Mouse (Mus musculus) heart, embryonic 11.5 days (tissue): ENCODE measurements around the gene Adamts18. TPM values are rescaled to one million over a fixed set of nuclear protein-coding genes. Genes with fewer than 3 reads are reported as not detected.

Experiments used
- ATAC-seq: fragments of 200-750 bp; cut with Nextera tagmentation; replicated peaks from 2 replicates; pipeline ENCODE4 v1.8.0; 2017; ENCODE audit warnings: moderate library complexity; ENCODE audit not compliant: insufficient number of reproducible peaks, low FRiP score, low TSS enrichment
- H3K27ac ChIP-seq: fragments of 300-500 bp; sonication (generic); 2 replicates; pipeline ENCODE4 v1.5.1; 2014; ENCODE audit warnings: mild to moderate bottlenecking, low read depth, low read length
- H3K27me3 ChIP-seq: fragments of 300-500 bp; sonication (generic); 2 replicates; pipeline ENCODE4 v1.6.1; 2014; ENCODE audit warnings: mild to moderate bottlenecking, low read length, mixed read lengths; ENCODE audit not compliant: control insufficient read depth, insufficient read depth
- H3K36me3 ChIP-seq: fragments of 300-500 bp; sonication (generic); 2 replicates; pipeline ENCODE4 v1.6.1; 2014; ENCODE audit warnings: mild to moderate bottlenecking, low read length, moderate library complexity, mixed read lengths; ENCODE audit not compliant: control insufficient read depth, insufficient read depth
- H3K4me1 ChIP-seq: fragments of 300-500 bp; sonication (generic); 2 replicates; pipeline ENCODE4 v1.6.1; 2014; ENCODE audit warnings: low read length; ENCODE audit not compliant: control insufficient read depth, insufficient read depth
- H3K4me2 ChIP-seq: fragments of 300-500 bp; sonication (generic); 2 replicates; pipeline ENCODE4 v1.6.1; 2014; ENCODE audit warnings: mild to moderate bottlenecking, moderate library complexity
- H3K4me3 ChIP-seq: fragments of 300-500 bp; sonication (generic); 2 replicates; pipeline ENCODE4 v1.5.1; 2014; ENCODE audit warnings: low read depth, low read length
- H3K9ac ChIP-seq: fragments of 300-500 bp; sonication (generic); 2 replicates; pipeline ENCODE4 v1.6.1; 2014; ENCODE audit warnings: mild to moderate bottlenecking, low read depth, low read length, moderate library complexity
- H3K9me3 ChIP-seq: fragments of 300-500 bp; sonication (generic); replicated peaks from 2 replicates; pipeline ENCODE4 v1.6.1; 2016; ENCODE audit warnings: low read length; ENCODE audit not compliant: control insufficient read depth
- WGBS: fragments of 180-500 bp; shearing (Covaris S2); extraction: QIAGEN DNeasy Blood & Tissue Kit; methylation state at CpG from one replicate; pipeline ENCODE4 v1.1.7; 2014; ENCODE audit not compliant: insufficient replicate concordance; 5-methylcytosine and 5-hydroxymethylcytosine counted together
- polyA plus RNA-seq: library from polyadenylated mRNA; unstranded; fragments of >200 nt; fragmentation: Nextera tagmentation; extraction: Ambion mirVana; gene quantifications from 2 replicates; pipeline ENCODE4 v1.2.1, GENCODE M21; 2014

Gene Adamts18
- polyA plus RNA-seq, 1 experiment from 2014 or later, result 4.6 TPM

DNA sequence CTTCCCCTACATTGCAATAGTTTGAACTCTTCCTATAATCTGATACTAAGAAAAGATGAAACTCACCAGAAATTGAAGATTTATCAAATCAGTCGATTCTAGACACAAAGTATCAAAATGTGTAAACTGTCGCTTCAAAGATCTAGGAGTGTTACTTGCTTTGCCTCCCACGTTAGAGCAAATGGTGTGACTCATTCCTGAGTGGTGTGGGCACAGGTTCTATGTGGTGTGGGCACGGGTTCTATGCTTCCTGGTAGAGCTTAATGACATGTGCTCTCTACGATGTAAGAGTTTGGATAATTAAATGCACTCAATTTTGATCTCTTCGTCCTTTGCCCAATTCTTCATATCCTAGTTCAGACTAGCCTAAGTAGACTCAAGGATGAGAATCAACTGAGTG lies 23.9 kb upstream of the Adamts18 start:
- Histone ChIP-seq H3K27me3 (no peaks in the 10 kb centered on the region), H3K4me2 (no peak overlapping the region), H3K9me3 (no peaks in the 10 kb centered on the region), H3K27ac (no peak overlapping the region), H3K36me3 (no peaks in the 10 kb centered on the region), H3K9ac (no peak overlapping the region), H3K4me1 (no peaks in the 10 kb centered on the region), H3K4me3 (no peak overlapping the region)
- WGBS, result 78% methylated on average over 6 of the region's 6 CpGs
- ATAC-seq, result no peak

DNA sequence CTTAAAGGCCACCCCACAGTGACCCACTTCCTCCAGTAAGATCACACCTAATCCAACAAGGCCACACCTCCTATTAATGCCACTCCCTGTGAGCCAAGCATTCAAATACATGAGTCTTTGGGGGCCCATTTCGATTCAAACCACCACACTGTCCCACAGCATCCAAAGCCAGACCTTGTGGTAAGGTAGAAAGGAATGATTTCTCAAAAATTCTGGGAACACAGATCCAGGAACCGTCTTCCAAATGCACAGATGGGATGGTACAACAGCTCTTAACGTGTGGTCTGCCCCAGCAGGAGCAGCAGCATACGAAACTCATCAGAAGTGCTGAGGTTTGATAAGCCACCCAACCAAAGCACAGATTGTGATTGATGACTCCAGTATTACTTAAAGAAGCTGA lies 18.0 kb upstream of the Adamts18 start:
- no peaks in the 10 kb centered on the region for H3K4me1 ChIP-seq
- 69% methylated on average over 4 of the region's 4 CpGs for WGBS
- no peak for ATAC-seq
- no peak overlapping the region for H3K9ac ChIP-seq
- no peak overlapping the region for H3K4me2 ChIP-seq
- no peak overlapping the region for H3K27ac ChIP-seq
- H3K27me3 ChIP-seq, result no peaks in the 10 kb centered on the region
- no peak overlapping the region for H3K4me3 ChIP-seq
- H3K9me3 ChIP-seq, result no peaks in the 10 kb centered on the region; the same call in 1 of the 2 replicates
- no peaks in the 10 kb centered on the region for H3K36me3 ChIP-seq

DNA sequence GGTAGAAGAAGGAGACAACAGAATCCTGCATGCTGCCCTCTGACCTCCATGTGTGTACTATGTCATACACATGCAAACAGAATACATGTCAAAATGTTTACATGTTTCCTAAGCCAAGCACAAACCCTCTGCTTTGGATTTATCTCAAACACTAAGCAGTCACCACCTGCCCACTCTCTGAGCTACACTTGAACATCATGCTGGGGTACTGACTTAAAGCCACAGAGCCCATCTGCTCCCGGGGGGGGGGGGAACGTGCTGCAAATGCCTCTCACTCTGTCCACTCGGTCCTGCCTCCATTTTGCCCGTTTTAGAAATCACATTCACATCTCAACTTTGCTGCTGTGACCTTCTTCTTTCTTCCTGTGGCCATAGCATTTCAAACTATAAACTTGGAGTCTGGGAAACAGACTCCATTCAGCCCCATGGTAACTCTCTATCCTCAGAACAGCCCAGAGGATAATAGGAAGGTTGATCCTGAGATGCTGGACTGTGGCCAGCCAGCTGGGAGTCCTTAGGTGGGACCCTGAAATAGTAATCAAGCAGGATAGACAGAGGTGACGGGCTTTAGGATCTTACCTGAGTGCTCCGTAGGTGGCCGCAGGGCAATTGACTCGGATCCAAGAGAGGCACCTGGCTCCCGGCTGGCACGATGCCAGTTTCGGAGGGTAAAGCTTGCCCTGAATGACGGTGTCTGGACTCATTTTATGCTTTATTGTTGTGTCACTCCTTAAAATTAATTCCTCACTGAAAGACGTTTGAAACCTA lies 17.0 kb upstream of the Adamts18 start:
- Histone ChIP-seq H3K36me3 (no peaks in the 10 kb centered on the region), H3K27ac (no peak overlapping the region), H3K4me3 (no peak overlapping the region), H3K4me1 (no peaks in the 10 kb centered on the region), H3K27me3 (no peaks in the 10 kb centered on the region), H3K4me2 (no peak overlapping the region), H3K9ac (no peak overlapping the region), H3K9me3 (no peaks in the 10 kb centered on the region; the same call in 1 of the 2 replicates)
- ATAC-seq, result no peak
- 73% methylated on average over 13 of the region's 13 CpGs for WGBS

DNA sequence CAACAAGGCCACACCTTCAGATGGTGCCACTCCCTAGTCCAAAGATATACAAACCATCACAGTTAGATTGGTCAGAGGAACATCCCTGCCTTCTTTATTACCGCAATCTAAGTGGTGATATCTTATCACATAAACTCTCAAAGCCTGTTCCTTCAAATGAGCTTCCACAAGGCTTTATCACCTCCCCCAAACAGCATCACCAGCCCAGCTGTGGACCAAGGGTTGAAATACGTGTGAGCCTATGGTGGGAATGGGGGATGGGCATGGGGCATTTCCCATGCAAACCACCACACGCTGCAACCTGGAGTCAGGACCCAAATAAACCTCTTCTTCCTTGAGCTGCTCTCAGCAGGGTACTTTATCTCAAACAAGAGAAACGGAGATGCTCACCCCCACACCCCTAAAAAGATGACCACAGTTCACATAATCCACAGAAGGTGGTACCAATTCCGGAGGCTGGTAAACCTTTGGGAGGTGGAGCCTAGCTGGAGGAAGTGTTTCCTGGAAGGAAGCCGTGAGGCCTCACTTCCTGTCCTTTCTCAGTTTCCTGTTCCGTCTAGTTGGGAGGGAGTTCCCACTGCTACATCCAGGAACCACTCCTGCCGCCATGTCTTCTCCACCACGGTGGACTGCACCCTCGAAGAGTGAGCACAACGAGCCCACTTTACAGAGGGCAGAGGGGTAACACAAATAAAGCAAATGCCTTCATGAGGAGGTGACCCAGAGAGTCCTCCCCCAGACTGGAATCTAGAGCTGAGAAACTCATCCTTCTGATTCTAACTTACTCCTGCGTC lies 11.5 kb upstream of the Adamts18 start:
- no peak overlapping the region for H3K4me3 ChIP-seq

DNA sequence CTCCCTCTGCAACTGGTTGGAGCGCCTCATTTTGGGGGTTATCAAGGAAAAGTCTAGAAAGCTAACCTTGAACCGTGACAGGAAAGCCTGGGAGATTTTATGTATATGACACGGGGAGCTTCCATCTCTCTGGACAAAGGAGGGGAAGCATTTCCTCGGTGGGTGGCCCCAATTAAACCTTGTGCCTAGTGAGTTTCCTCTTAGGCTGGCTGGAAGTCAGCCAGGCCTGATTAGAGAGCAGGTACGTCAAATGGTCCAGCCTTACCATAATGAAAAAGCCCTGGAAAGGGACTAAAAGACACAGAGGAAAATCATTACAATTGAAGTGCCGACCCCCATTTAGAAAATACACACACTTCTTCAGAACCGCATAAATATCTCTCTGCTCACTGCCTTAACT lies 10.3 kb upstream of the Adamts18 start:
- no peaks in the 10 kb centered on the region for H3K4me1 ChIP-seq
- H3K36me3 ChIP-seq, result no peaks in the 10 kb centered on the region
- H3K27ac ChIP-seq, result no peak overlapping the region
- H3K9me3 ChIP-seq, result no peaks in the 10 kb centered on the region; the same call in 1 of the 2 replicates
- no peaks in the 10 kb centered on the region for H3K27me3 ChIP-seq
- H3K4me2 ChIP-seq, result no peak overlapping the region
- WGBS, result 68% methylated on average over 7 of the region's 7 CpGs
- no peak for ATAC-seq
- H3K9ac ChIP-seq, result no peak overlapping the region
- no peak overlapping the region for H3K4me3 ChIP-seq

More for the DNA sequence above, 11.5 kb upstream of the Adamts18 start:
- H3K36me3 ChIP-seq, result no peaks in the 10 kb centered on the region
- H3K27ac ChIP-seq, result no peak overlapping the region
- no peaks in the 10 kb centered on the region for H3K27me3 ChIP-seq
- no peak overlapping the region for H3K4me2 ChIP-seq
- no peak overlapping the region for H3K9ac ChIP-seq
- no peak for ATAC-seq
- 68% methylated on average over 12 of the region's 12 CpGs for WGBS
- H3K9me3 ChIP-seq, result no peaks in the 10 kb centered on the region; the same call in 1 of the 2 replicates
- H3K4me1 ChIP-seq, result no peaks in the 10 kb centered on the region

DNA sequence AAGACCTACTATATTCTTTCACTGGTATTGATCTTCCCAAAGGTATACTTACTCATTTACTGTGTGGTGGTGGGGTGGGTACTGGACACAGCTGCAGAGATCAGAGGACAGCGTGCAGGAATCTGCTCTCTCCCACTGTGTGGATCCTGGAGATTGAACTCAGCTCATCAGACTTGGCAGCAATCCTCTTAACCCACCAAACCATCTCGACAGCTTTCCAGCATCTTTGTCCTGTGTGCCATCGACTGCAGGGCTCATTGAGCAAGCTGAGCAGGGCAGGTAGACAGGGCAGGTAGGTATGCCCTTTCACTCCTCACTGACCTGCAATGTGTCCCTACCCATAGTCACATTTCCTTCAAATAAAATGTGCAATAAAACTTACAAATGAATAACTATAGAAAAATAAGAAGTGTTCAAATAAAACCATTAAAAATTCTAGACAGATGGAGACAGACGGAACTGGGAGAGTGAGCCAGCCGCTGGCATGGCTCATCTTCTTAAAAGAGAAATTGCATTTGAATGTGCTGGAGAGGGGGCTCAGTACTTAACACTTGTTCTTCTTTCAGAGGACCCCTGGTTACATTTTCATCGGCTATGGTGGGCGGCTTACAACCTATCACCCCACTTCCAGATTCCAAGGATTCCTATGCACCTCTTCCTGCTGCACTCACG lies 6.2 kb upstream of the Adamts18 start:
- H3K36me3 ChIP-seq, result no peaks in the 10 kb centered on the region
- H3K9me3 ChIP-seq, result no peaks in the 10 kb centered on the region
- H3K4me3 ChIP-seq, result no peak overlapping the region
- 73% methylated on average over 8 of the region's 8 CpGs for WGBS
- H3K27me3 ChIP-seq, result peaks cover 8% of the 10 kb centered on the region; the same call in 1 of the 2 replicates
- H3K27ac ChIP-seq, result no peak overlapping the region
- no peaks in the 10 kb centered on the region for H3K4me1 ChIP-seq
- H3K4me2 ChIP-seq, result no peak overlapping the region
- no peak for ATAC-seq
- no peak overlapping the region for H3K9ac ChIP-seq

DNA sequence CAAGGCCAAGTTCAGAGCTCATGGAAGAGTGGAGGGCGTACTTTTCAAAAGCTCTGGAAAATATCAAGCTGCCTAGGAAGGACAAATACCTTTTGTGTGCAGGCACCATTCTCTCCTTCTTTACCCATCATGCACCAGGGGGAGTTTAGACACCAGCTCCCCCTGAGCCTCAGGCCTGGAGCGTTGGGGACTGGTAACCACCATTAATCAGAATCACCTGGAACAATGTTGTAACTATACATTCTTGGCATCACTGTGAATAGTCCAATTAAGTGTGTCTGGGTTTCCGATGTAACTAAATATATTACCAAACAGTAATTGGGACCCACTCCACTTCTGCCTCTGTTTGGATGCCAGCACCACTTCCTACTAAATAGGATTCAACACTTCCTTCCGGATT lies 5.2 kb upstream of the Adamts18 start:
- Histone ChIP-seq H3K36me3 (no peaks in the 10 kb centered on the region), H3K27ac (no peak overlapping the region), H3K4me2 (no peak overlapping the region), H3K27me3 (peaks cover 18% of the 10 kb centered on the region), H3K4me3 (no peak overlapping the region), H3K9me3 (no peaks in the 10 kb centered on the region), H3K9ac (no peak overlapping the region), H3K4me1 (no peaks in the 10 kb centered on the region; the same call in 1 of the 2 replicates)
- 78% methylated on average over 4 of the region's 4 CpGs for WGBS
- no peak for ATAC-seq

DNA sequence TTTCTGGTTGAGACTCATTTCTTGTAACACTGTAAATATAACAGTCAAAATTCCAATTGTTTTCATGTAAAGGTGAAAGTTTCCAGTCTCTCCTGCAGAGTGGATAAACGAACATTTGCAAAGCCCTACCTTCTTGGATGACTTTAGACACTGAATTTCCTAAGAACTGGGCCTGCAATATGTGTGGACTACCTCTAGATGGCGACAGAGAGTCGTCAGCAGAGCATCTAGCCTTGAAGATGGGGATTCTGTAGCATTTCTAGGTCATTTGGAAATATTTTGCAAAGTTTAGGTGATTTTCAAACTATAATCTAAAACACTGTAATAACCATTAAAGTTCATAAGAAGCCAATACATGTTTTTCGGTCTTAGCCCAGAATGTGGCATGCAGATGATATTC lies 3.1 kb upstream of the Adamts18 start:
- H3K4me1 ChIP-seq, result peaks cover 8% of the 10 kb centered on the region
- H3K4me2 ChIP-seq, result no peak overlapping the region
- H3K9me3 ChIP-seq, result no peaks in the 10 kb centered on the region
- peaks cover 35% of the 10 kb centered on the region for H3K27me3 ChIP-seq
- ATAC-seq, result no peak
- H3K27ac ChIP-seq, result no peak overlapping the region
- H3K36me3 ChIP-seq, result no peaks in the 10 kb centered on the region
- H3K4me3 ChIP-seq, result no peak overlapping the region
- WGBS, result 33% methylated on average over 4 of the region's 4 CpGs
- H3K9ac ChIP-seq, result no peak overlapping the region
